Mouse (Mus musculus): Measurements from ENCODE around the gene Fpr3. TPM values are rescaled to one million over a fixed set of nuclear protein-coding genes. Genes with fewer than 3 reads are reported as not detected.
A peak's percentile ranks its signal among the peaks of the same experiment; 100 is the strongest.

Fpr3 gene
- polyA plus RNA-seq, 1 experiment = not detected

- Histone ChIP-seq H3K36me3 (ENCODE audit: control insufficient read depth, insufficient read depth, low read length) (no peaks in the 10 kb centered on the region), H3K27ac (ENCODE audit: insufficient read depth, low read depth, low read length) (no peak overlapping the region), H3K27me3 (replicated peaks; ENCODE audit: control insufficient read depth, insufficient read depth, low read length) (no peaks in the 10 kb centered on the region), H3K4me3 (ENCODE audit: insufficient read depth, low read depth, low read length) (no peak overlapping the region), H3K4me1 (ENCODE audit: control insufficient read depth, insufficient read depth, low read length) (no peaks in the 10 kb centered on the region)
- WGBS = 76% methylated on average over 10 of the region's 10 CpGs
- TF ChIP-seq CTCF (conservative IDR thresholded peaks at IDR 0.05; ENCODE audit: insufficient read depth, insufficient read length, low read depth, low read length) = 0 out of 2 replicates have a peak, but pooled peaks have one; percentile 8
- TF ChIP-seq POLR2A (IDR thresholded peaks at IDR 0.05; ENCODE audit: low read depth, low read length) = no peak
- peak; percentile 25 for DNase-seq
Measured at GRCm38 (mm10) chr17:17845187-17846027, 42.2 kb upstream of the Fpr3 start.

GRCm38 (mm10) chr17:17848988-17849387, 38.7 kb upstream of the Fpr3 start:
- no peaks in the 10 kb centered on the region for H3K27me3 ChIP-seq (replicated peaks; ENCODE audit: control insufficient read depth, insufficient read depth, low read length)
- no peak overlapping the region for H3K27ac ChIP-seq (ENCODE audit: insufficient read depth, low read depth, low read length)
- TF ChIP-seq CTCF (conservative IDR thresholded peaks at IDR 0.05; ENCODE audit: insufficient read depth, insufficient read length, low read depth, low read length) (no peak), POLR2A (IDR thresholded peaks at IDR 0.05; ENCODE audit: low read depth, low read length) (no peak)
- no peaks in the 10 kb centered on the region for H3K4me1 ChIP-seq (ENCODE audit: control insufficient read depth, insufficient read depth, low read length)
- 80% methylated on average over 2 of the region's 2 CpGs for WGBS
- no peak overlapping the region for H3K4me3 ChIP-seq (ENCODE audit: insufficient read depth, low read depth, low read length)
- DNase-seq = no peak
- no peaks in the 10 kb centered on the region for H3K36me3 ChIP-seq (ENCODE audit: control insufficient read depth, insufficient read depth, low read length)

- Histone ChIP-seq H3K4me3 (ENCODE audit: insufficient read depth, low read depth, low read length) (no peak overlapping the region), H3K36me3 (ENCODE audit: control insufficient read depth, insufficient read depth, low read length) (no peaks in the 10 kb centered on the region), H3K27me3 (replicated peaks; ENCODE audit: control insufficient read depth, insufficient read depth, low read length) (no peaks in the 10 kb centered on the region), H3K4me1 (ENCODE audit: control insufficient read depth, insufficient read depth, low read length) (no peaks in the 10 kb centered on the region), H3K27ac (ENCODE audit: insufficient read depth, low read depth, low read length) (no peak overlapping the region)
- WGBS = 39% methylated on average over 55 of the region's 55 CpGs
- TF ChIP-seq POLR2A (IDR thresholded peaks at IDR 0.05; ENCODE audit: low read depth, low read length) (no peak), CTCF (conservative IDR thresholded peaks at IDR 0.05; ENCODE audit: insufficient read depth, insufficient read length, low read depth, low read length) (no peak)
- no peak for DNase-seq
Measured at GRCm38 (mm10) chr17:17849906-17850712, 37.5 kb upstream of the Fpr3 start.

- no peaks in the 10 kb centered on the region for H3K4me1 ChIP-seq (ENCODE audit: control insufficient read depth, insufficient read depth, low read length)
- 39% methylated on average over 8 of the region's 8 CpGs for WGBS
- H3K27ac ChIP-seq (ENCODE audit: insufficient read depth, low read depth, low read length) = no peak within 1 kb of the TSS
- no peak for DNase-seq
- no peaks in the 10 kb centered on the region for H3K27me3 ChIP-seq (replicated peaks; ENCODE audit: control insufficient read depth, insufficient read depth, low read length)
- TF ChIP-seq POLR2A (IDR thresholded peaks at IDR 0.05; ENCODE audit: low read depth, low read length) = no peak
- no peak for TF ChIP-seq CTCF (conservative IDR thresholded peaks at IDR 0.05; ENCODE audit: insufficient read depth, insufficient read length, low read depth, low read length)
- no peaks in the 10 kb centered on the region for H3K36me3 ChIP-seq (ENCODE audit: control insufficient read depth, insufficient read depth, low read length)
- H3K4me3 ChIP-seq (ENCODE audit: insufficient read depth, low read depth, low read length) = no peak within 1 kb of the TSS
Measured at GRCm38 (mm10) chr17:17855064-17855838, 32.4 kb upstream of the Fpr3 start, which contains the start of gene Has1. Gene Has1, minus strand, starts transcription at chr17:17855205.

DNA sequence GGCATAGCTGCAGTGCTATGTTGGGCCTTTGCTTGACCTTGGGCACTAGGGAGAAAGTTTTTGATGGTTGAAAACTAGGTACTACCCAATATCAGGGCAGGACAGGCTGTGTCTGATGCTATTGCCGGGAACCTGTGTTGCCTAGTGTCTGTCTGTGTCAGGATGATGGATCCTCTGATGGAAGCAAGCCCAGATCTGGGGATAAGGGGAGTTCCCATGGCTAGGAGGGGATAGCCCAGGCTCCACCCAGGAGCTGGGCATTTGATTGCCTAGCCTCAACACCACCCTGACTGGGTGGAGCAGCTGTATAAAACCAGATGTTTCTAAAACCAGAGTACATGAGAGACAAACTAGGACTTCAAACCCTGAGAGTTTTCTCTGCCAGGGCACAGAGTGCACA, 31.0 kb upstream of the Fpr3 start:
- DNase-seq = no peak
- TF ChIP-seq CTCF (conservative IDR thresholded peaks at IDR 0.05; ENCODE audit: insufficient read depth, insufficient read length, low read depth, low read length) (no peak), POLR2A (IDR thresholded peaks at IDR 0.05; ENCODE audit: low read depth, low read length) (no peak)
- Histone ChIP-seq H3K27ac (ENCODE audit: insufficient read depth, low read depth, low read length) (no peak overlapping the region), H3K27me3 (replicated peaks; ENCODE audit: control insufficient read depth, insufficient read depth, low read length) (no peaks in the 10 kb centered on the region), H3K36me3 (ENCODE audit: control insufficient read depth, insufficient read depth, low read length) (no peaks in the 10 kb centered on the region), H3K4me3 (ENCODE audit: insufficient read depth, low read depth, low read length) (no peak overlapping the region), H3K4me1 (ENCODE audit: control insufficient read depth, insufficient read depth, low read length) (no peaks in the 10 kb centered on the region)
- WGBS = 64% methylated on average over 1 of the region's 1 CpGs

DNA sequence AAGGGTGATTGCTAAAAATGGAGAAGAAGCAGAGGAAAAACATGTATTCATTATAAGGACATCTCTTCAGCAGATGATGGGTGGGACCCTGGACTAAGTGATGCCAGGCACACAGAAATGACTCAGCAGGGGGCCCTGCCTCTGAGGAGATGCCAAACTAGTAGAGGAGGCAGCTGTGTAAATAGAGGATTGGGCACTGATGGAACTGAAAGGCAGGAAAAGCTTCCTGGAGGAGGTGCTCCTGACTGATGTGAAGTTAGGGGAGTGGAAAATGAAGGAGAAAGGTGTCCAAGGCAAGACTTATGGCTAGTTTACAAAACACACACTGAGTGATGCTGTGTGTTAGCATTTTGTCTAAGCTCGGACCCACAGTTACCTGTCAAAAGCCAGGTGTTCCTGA, 30.2 kb upstream of the Fpr3 start:
- TF ChIP-seq CTCF (conservative IDR thresholded peaks at IDR 0.05; ENCODE audit: insufficient read depth, insufficient read length, low read depth, low read length) = no peak
- no peak for TF ChIP-seq POLR2A (IDR thresholded peaks at IDR 0.05; ENCODE audit: low read depth, low read length)
- Histone ChIP-seq H3K4me3 (ENCODE audit: insufficient read depth, low read depth, low read length) (no peak overlapping the region), H3K27ac (ENCODE audit: insufficient read depth, low read depth, low read length) (no peak overlapping the region), H3K4me1 (ENCODE audit: control insufficient read depth, insufficient read depth, low read length) (no peaks in the 10 kb centered on the region), H3K27me3 (replicated peaks; ENCODE audit: control insufficient read depth, insufficient read depth, low read length) (no peaks in the 10 kb centered on the region), H3K36me3 (ENCODE audit: control insufficient read depth, insufficient read depth, low read length) (no peaks in the 10 kb centered on the region)
- DNase-seq = no peak
- 81% methylated on average over 1 of the region's 1 CpGs for WGBS

Data from kidney, adult 2 months (tissue).